Mouse (Mus musculus) lung, embryonic 14.5 days (tissue): ENCODE measurements around the gene Ssh2. TPM values are rescaled to one million over a fixed set of nuclear protein-coding genes. Genes with fewer than 3 reads are reported as not detected.

Source experiments
- ATAC-seq: fragments of 200-750 bp; cut with Nextera tagmentation; 2 replicates; pipeline ENCODE4 v1.8.0; 2017; ENCODE audit warnings: mild to moderate bottlenecking, moderate TSS enrichment, moderate library complexity; ENCODE audit not compliant: insufficient read depth
- DNase-seq: peaks from one replicate; pipeline ENCODE4 v3.0.0-alpha.2; 2015
- H3K27ac ChIP-seq: fragments of 300-500 bp; sonication (generic); 2 replicates; pipeline ENCODE4 v1.5.1; 2014; ENCODE audit warnings: low read depth, mild to moderate bottlenecking, moderate library complexity
- H3K27me3 ChIP-seq: fragments of 300-500 bp; sonication (generic); 2 replicates; pipeline ENCODE4 v1.6.1; 2014; ENCODE audit warnings: low read length, control low read depth; ENCODE audit not compliant: insufficient read depth
- H3K36me3 ChIP-seq: fragments of 300-500 bp; sonication (generic); 2 replicates; pipeline ENCODE4 v1.6.1; 2014; ENCODE audit warnings: control low read depth; ENCODE audit not compliant: insufficient read depth
- H3K4me1 ChIP-seq: fragments of 300-500 bp; sonication (generic); 2 replicates; pipeline ENCODE4 v1.6.1; 2014; ENCODE audit warnings: antibody characterized with exemption, control low read depth; ENCODE audit not compliant: insufficient read depth
- H3K4me2 ChIP-seq: fragments of 300-500 bp; sonication (generic); 2 replicates; pipeline ENCODE4 v1.6.1; 2014; ENCODE audit warnings: mild to moderate bottlenecking
- H3K4me3 ChIP-seq: fragments of 300-500 bp; sonication (generic); 2 replicates; pipeline ENCODE4 v1.5.1; 2014; ENCODE audit warnings: low read depth, low read length
- H3K9ac ChIP-seq: fragments of 300-500 bp; sonication (generic); 2 replicates; pipeline ENCODE4 v1.6.1; 2014
- H3K9me3 ChIP-seq: fragments of 300-500 bp; sonication (generic); 2 replicates; pipeline ENCODE4 v1.6.1; 2016; ENCODE audit warnings: low read depth, low read length, control low read depth
- CTCF ChIP-seq: IDR thresholded peaks from 2 replicates; pipeline ENCODE4 v1.5.1; 2016; ENCODE audit warnings: antibody characterized with exemption, low read depth
- WGBS: fragments of 180-500 bp; shearing (Covaris S2); extraction: QIAGEN DNeasy Blood & Tissue Kit; methylation state at CpG from one replicate; pipeline ENCODE4 v1.1.7; 2014; 5-methylcytosine and 5-hydroxymethylcytosine counted together
- polyA plus RNA-seq: library from polyadenylated mRNA; unstranded; fragments of >200 nt; fragmentation: Nextera tagmentation; extraction: Ambion mirVana; gene quantifications from 2 replicates; pipeline ENCODE4 v1.2.1, GENCODE M21; 2014

The Ssh2 gene
- polyA plus RNA-seq, 1 experiment from 2014 or later = 13.8 TPM

GRCm38 (mm10) chr11:77497341-77497756 is 281.3 kb downstream of the Ssh2 start:
- Histone ChIP-seq H3K27me3 (no peaks in the 10 kb centered on the region), H3K27ac (peak overlapping the region; percentile 91), H3K9me3 (no peaks in the 10 kb centered on the region), H3K4me1 (peaks cover 12% of the 10 kb centered on the region), H3K9ac (0 out of 2 replicates have a peak overlapping the region, but pooled peaks have one; percentile 4), H3K36me3 (peaks cover 35% of the 10 kb centered on the region), H3K4me2 (peak overlapping the region; percentile 36; the same call in 1 of the 2 replicates), H3K4me3 (no peak overlapping the region)
- WGBS = 21% methylated on average over 6 of the region's 6 CpGs
- TF ChIP-seq CTCF = peak; percentile 52
- ATAC-seq (no peak), DNase-seq (peak; percentile 92)

DNA sequence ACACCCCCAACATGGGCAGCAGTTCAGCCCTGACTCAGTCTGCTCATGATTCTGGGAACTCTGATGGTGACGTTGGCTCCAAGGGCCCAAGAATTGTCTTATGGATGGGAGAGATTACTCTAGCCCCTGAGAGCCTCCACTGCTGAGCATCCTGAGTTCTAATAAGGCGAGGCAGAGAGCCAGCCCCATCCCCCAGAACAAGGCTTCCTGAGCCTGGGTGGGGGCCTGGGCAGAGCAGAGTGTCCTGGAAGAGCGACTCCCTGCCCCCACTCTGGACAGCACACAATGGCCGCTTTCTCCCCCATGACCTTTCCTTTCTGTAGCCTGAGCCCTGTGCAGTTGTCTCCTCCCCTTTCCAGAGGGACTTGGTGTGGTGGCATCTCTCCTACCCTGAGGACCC is 281.8 kb downstream of the Ssh2 start:
- H3K4me2 ChIP-seq = peak overlapping the region; percentile 36; the same call in 1 of the 2 replicates
- ATAC-seq = no peak
- H3K9ac ChIP-seq = peak overlapping the region; percentile 14; the same call in 1 of the 2 replicates
- H3K9me3 ChIP-seq = no peaks in the 10 kb centered on the region
- H3K4me1 ChIP-seq = peaks cover 12% of the 10 kb centered on the region
- peak overlapping the region; percentile 91 for H3K27ac ChIP-seq
- 50% methylated on average over 4 of the region's 4 CpGs for WGBS
- no peak overlapping the region for H3K4me3 ChIP-seq
- H3K27me3 ChIP-seq = no peaks in the 10 kb centered on the region
- H3K36me3 ChIP-seq = peaks cover 40% of the 10 kb centered on the region
- no peak for TF ChIP-seq CTCF
- DNase-seq = no peak

DNA sequence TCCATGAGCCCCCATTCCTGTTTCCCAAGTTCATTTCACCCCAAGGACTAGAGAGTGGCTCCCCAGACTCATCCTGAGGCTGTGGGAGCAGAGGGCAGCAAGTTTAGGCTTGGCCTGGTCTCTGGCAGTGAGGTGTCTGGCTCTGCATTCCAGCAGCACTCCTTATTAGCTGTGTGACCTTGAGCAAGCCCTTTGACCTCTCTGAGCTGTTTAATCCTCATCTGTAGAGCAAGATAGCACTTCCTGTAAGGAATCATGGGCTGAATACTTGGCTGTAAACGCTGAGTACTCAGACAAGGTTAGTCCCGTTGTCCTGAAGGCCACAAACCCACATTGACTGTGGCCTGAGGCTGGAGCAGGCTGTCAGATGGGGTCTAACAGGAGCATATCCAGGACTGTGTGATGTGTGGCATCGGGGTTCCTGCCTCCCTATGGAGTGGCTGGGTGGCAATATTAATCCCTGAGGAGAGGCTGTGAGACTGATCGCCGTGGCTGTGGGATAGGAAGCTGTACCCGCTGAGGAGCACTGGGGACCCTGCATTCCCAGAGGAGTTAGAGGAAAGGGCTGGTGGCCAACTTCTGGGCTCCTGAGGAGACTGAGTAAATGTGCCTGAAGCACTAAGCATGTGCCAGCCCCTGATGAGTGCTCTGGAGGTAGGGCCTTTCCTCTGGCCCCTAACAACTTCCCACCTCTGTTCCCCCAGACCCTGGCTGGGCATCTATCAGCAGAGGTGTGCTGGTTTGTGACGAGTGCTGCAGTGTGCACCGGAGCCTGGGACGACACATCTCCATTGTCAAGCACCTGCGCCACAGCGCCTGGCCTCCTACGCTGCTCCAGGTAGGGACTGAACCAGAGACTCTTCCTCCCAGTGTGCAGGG is 282.4 kb downstream of the Ssh2 start:
- H3K27ac ChIP-seq = peak overlapping the region; percentile 91
- DNase-seq (no peak), ATAC-seq (no peak)
- WGBS = 74% methylated on average over 12 of the region's 12 CpGs
- no peaks in the 10 kb centered on the region for H3K9me3 ChIP-seq
- peak overlapping the region; percentile 14; the same call in 1 of the 2 replicates for H3K9ac ChIP-seq
- peaks cover 12% of the 10 kb centered on the region for H3K4me1 ChIP-seq
- H3K27me3 ChIP-seq = no peaks in the 10 kb centered on the region
- peak overlapping the region; percentile 36; the same call in 1 of the 2 replicates for H3K4me2 ChIP-seq
- no peak overlapping the region for H3K4me3 ChIP-seq
- no peak for TF ChIP-seq CTCF
- H3K36me3 ChIP-seq = peaks cover 47% of the 10 kb centered on the region

DNA sequence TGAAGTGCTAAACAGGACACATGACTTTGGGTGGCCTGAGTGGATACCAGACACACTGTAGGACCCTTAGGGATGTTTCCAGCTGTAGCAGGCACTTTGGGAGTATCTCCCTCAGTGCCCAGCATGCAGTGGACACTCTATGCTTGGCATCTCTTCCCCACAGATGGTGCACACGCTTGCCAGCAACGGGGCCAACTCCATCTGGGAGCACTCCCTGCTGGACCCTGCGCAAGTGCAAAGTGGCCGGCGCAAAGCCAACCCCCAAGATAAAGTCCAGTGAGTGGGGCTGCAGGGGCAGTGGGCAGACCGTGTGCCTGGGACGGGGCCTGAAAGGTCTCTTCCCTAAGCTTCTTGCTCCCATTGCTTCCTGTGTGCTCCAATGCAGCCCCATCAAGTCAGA is 283.3 kb downstream of the Ssh2 start:
- Histone ChIP-seq H3K27ac (no peak overlapping the region), H3K9me3 (no peaks in the 10 kb centered on the region), H3K4me1 (peaks cover 9% of the 10 kb centered on the region), H3K27me3 (no peaks in the 10 kb centered on the region), H3K4me3 (no peak overlapping the region), H3K36me3 (peaks cover 55% of the 10 kb centered on the region), H3K9ac (no peak overlapping the region), H3K4me2 (no peak overlapping the region)
- ATAC-seq = no peak
- no peak for DNase-seq
- TF ChIP-seq CTCF = no peak
- 85% methylated on average over 7 of the region's 7 CpGs for WGBS

DNA sequence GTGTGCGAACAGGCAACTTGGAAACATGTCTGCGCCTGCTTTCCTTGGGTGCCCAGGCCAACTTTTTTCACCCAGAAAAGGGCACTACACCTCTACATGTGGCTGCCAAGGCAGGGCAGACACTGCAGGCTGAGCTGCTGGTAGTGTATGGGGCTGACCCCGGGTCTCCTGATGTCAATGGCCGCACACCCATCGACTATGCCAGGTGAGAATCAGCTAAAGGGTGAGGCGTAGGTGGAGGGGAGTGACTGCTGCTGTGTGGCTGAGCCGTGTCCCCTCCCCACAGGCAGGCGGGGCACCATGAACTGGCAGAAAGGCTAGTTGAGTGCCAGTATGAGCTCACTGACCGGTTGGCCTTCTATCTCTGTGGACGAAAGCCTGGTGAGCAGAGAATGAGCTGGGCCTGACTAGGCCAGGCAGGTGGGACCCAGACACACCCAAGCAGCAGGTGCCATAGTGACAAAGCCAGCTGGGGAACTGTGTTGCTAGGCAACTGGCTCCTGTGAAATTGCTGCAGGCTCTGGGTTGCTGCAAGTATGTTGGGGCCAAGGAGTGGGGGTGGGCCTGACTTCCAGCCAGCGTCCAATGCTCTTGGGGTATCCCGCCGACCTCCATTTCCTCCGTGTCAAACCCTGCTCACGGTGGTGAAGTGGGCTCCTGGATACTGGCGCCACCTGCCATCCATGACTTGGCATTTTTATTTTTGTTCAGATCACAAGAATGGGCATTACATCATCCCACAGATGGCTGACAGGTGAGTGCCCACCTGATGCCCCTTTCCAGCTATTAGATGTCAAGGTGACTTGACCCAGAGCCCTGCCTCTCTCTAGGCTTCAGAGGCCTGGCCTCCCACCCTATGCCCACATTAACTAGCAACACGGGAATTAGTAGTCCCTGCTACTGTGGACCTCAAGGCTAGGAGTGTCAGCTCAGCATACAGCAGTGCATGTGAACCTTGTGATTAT is 284.6 kb downstream of the Ssh2 start:
- no peaks in the 10 kb centered on the region for H3K27me3 ChIP-seq
- TF ChIP-seq CTCF = no peak
- H3K4me1 ChIP-seq = peaks cover 9% of the 10 kb centered on the region
- H3K9me3 ChIP-seq = no peaks in the 10 kb centered on the region
- no peak overlapping the region for H3K4me2 ChIP-seq
- H3K36me3 ChIP-seq = peaks cover 68% of the 10 kb centered on the region
- DNase-seq = no peak
- 72% methylated on average over 17 of the region's 17 CpGs for WGBS
- no peak overlapping the region for H3K9ac ChIP-seq
- no peak overlapping the region for H3K4me3 ChIP-seq
- no peak for ATAC-seq
- H3K27ac ChIP-seq = no peak overlapping the region

DNA sequence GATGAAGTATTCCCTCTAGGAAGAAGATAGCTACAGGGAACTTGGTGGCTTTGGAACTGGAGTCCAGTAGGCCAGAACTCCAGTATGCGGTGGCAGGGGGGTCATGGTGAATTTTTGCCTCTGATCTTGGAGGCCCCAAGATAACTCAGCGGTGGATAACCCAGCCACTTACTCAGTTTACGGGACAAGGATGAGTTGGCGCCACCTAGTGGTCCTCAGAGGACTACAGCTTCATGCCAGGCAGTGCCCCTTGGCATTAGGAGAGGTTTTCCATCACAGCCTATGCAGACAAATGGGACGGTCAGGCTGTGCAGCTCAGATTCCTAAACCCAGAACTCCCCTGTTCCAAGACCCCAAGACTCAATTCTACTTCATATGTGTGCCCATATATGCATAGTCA is 285.3 kb downstream of the Ssh2 start:
- Histone ChIP-seq H3K36me3 (peaks cover 74% of the 10 kb centered on the region), H3K27me3 (no peaks in the 10 kb centered on the region), H3K4me2 (no peak overlapping the region), H3K27ac (no peak overlapping the region), H3K4me3 (no peak overlapping the region), H3K9me3 (no peaks in the 10 kb centered on the region), H3K4me1 (peaks cover 9% of the 10 kb centered on the region), H3K9ac (no peak overlapping the region)
- WGBS = 21% methylated on average over 5 of the region's 5 CpGs
- DNase-seq = peak; percentile 89
- TF ChIP-seq CTCF = peak; percentile 91
- ATAC-seq = no peak
